Mouse (Mus musculus) brown adipose tissue, adult 24 weeks (tissue): Measurements from ENCODE around the gene Cux1. TPM values are rescaled to one million over a fixed set of nuclear protein-coding genes. Genes with fewer than 3 reads are reported as not detected.

Experiments used
- H3K27ac ChIP-seq: fragments of 200-500 bp; replicated peaks from 2 replicates; pipeline ENCODE4 v1.5.1; 2012; ENCODE audit warnings: low read depth, mild to moderate bottlenecking, low read length
- H3K4me1 ChIP-seq: fragments of 200-500 bp; 2 replicates; pipeline ENCODE4 v1.6.1; 2012; ENCODE audit warnings: low read length, mixed read lengths; ENCODE audit not compliant: control insufficient read depth, insufficient read depth, insufficient read length
- H3K4me3 ChIP-seq: fragments of 200-500 bp; 2 replicates; pipeline ENCODE4 v1.5.1; 2012; ENCODE audit warnings: low read depth, mild to moderate bottlenecking, low read length, moderate library complexity; ENCODE audit not compliant: insufficient read depth
- polyA plus RNA-seq: library from polyadenylated mRNA; stranded (reverse); fragments of >200 nt; gene quantifications from 2 replicates; pipeline ENCODE4 v1.2.4, GENCODE M21; 2012; ENCODE audit not compliant: missing spikeins, insufficient read depth, insufficient read length

The Cux1 gene
- polyA plus RNA-seq, 1 experiment, result 45.7 TPM

- Histone ChIP-seq H3K27ac (no peak overlapping the region), H3K4me1 (no peaks in the 10 kb centered on the region), H3K4me3 (no peak overlapping the region)
These were observed 255.1 kb downstream of the Cux1 start for GRCm38 (mm10) chr5:136312166-136312565.

- Histone ChIP-seq H3K4me3 (no peak overlapping the region), H3K27ac (no peak overlapping the region)
These were observed 261.0 kb downstream of the Cux1 start for GRCm38 (mm10) chr5:136306254-136306653.

DNA sequence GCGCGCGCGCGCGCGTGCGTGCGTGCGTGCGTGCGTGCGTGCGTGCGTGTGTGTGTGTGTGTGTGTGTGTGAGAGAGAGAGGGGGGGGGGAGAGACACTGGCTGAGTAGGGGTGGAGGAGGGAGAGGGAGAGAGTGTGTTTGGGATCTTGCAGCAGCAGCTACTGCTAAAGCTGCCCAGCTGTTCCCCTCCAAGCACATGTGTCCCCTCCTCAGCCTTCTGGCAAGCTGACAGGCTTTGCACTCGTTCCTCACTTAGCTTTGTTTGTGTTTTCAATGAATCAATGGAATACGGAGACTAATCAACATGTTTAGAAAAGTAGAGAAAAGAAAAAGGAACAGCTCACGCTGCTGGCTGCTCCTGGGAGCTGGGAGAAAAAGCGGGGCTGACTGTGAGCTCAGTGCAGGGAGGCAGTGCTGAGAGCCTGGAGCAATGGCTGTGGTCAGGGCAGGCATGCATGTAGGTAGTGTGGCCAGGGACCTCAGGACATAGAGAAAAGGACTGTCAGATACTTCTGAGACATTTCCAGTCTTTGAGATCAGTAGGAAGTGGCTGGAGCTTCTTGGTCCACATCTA, 263.8 kb downstream of the Cux1 start:
- no peak overlapping the region for H3K4me3 ChIP-seq
- H3K4me1 ChIP-seq, result no peaks in the 10 kb centered on the region
- H3K27ac ChIP-seq, result no peak overlapping the region

More at GRCm38 (mm10) chr5:136306254-136306653, 261.0 kb downstream of the Cux1 start:
- H3K4me1 ChIP-seq, result no peaks in the 10 kb centered on the region

GRCm38 (mm10) chr5:136300880-136301279, 266.4 kb downstream of the Cux1 start:
- Histone ChIP-seq H3K4me3 (no peak overlapping the region), H3K27ac (no peak overlapping the region), H3K4me1 (no peaks in the 10 kb centered on the region)

DNA sequence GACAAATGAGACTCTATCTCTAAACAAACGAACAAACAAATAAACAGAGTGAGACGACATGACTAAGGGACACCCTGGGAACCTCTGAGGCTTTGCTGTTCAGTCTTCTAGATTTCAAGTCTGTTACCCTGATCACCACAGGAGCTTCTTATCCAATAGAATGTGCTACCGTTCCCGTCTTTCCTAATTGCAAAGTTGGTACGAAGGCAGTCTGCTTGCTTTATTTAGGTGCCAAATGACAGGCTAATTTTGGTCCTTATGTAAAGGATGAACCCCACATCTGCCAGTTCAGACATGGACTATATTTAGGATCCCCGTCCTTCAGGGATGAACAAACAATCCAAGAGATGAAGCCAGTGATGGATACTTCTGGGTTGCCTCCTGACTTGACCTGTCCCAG, 269.6 kb downstream of the Cux1 start:
- Histone ChIP-seq H3K4me1 (no peaks in the 10 kb centered on the region), H3K27ac (no peak overlapping the region), H3K4me3 (no peak overlapping the region)

- Histone ChIP-seq H3K4me1 (no peaks in the 10 kb centered on the region), H3K4me3 (no peak overlapping the region)
These were observed 270.4 kb downstream of the Cux1 start for GRCm38 (mm10) chr5:136296911-136297310.

GRCm38 (mm10) chr5:136292971-136293418, 274.3 kb downstream of the Cux1 start:
- Histone ChIP-seq H3K4me1 (no peaks in the 10 kb centered on the region), H3K4me3 (no peak overlapping the region), H3K27ac (no peak overlapping the region)

More at GRCm38 (mm10) chr5:136296911-136297310, 270.4 kb downstream of the Cux1 start:
- H3K27ac ChIP-seq, result no peak overlapping the region

- H3K4me1 ChIP-seq, result no peaks in the 10 kb centered on the region
- H3K4me3 ChIP-seq, result no peak overlapping the region
- no peak overlapping the region for H3K27ac ChIP-seq
These were observed 274.9 kb downstream of the Cux1 start for GRCm38 (mm10) chr5:136292361-136292760.

DNA sequence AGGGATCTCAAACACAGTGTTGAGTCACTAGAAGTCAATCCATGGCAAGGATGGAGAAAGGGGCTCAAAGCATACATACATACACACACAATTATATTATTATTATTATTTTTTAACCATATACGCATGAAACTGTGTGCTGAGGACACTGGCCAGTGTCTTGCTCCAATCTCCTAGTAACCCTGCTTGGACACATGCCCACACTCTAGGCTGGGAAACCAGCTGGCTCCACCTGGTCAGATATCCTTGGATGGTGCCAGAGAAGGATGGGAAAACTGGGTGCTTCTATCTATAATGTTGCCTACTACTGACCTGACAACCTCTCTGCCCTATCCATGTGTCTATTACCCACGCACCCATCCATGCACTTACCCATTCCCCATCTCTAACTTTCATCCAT, 275.7 kb downstream of the Cux1 start:
- Histone ChIP-seq H3K27ac (no peak overlapping the region), H3K4me3 (no peak overlapping the region)

DNA sequence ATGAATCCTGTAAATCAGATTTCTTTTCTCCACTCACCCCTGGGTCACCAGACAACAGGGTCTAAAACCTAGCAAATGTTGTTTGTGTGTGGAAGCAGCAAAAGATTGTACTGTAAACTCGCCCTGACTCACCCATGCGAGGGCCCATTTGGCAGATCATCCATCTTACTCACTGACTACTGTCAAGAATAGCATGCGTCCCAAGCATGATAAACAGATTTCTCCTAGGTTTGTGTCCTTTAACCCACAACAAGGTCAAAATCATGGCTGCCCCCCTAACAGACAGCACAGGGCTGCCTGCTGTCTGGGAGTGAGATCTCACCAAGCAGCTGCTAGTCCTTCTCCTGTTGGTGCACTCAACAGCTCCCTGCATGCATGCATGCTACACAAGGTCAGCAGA, 277.5 kb downstream of the Cux1 start:
- Histone ChIP-seq H3K27ac (no peak overlapping the region), H3K4me3 (no peak overlapping the region), H3K4me1 (no peaks in the 10 kb centered on the region)

More for the DNA sequence above, 275.7 kb downstream of the Cux1 start:
- H3K4me1 ChIP-seq, result no peaks in the 10 kb centered on the region

- H3K4me1 ChIP-seq, result no peaks in the 10 kb centered on the region
- no peak overlapping the region for H3K4me3 ChIP-seq
- H3K27ac ChIP-seq, result no peak overlapping the region
These were observed 278.8 kb downstream of the Cux1 start for GRCm38 (mm10) chr5:136288351-136289081.

DNA sequence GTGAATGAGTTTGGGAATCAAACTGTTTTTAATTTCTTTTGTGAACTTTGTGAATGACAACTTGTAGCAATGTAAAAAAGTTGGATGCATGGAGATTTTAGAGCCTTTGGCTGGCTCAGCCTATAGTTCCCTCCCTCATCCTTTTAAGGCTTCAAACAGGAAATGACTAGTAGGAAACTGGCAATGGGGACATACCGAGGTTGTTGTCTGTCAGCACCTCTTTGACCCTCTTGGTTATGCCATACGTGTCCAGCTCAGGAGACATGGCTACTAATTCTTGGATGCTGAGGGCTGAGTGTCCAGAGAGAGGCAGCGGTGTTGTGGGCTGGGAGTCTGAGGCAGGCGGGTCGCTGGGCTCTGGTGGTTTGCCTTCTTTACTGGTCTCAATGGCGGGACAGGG, 280.7 kb downstream of the Cux1 start:
- no peak overlapping the region for H3K27ac ChIP-seq
- H3K4me3 ChIP-seq, result no peak overlapping the region
- H3K4me1 ChIP-seq, result no peaks in the 10 kb centered on the region

- H3K4me1 ChIP-seq, result no peaks in the 10 kb centered on the region
- no peak overlapping the region for H3K4me3 ChIP-seq
- H3K27ac ChIP-seq, result no peak overlapping the region
These were observed 282.2 kb downstream of the Cux1 start for GRCm38 (mm10) chr5:136285106-136285505.

DNA sequence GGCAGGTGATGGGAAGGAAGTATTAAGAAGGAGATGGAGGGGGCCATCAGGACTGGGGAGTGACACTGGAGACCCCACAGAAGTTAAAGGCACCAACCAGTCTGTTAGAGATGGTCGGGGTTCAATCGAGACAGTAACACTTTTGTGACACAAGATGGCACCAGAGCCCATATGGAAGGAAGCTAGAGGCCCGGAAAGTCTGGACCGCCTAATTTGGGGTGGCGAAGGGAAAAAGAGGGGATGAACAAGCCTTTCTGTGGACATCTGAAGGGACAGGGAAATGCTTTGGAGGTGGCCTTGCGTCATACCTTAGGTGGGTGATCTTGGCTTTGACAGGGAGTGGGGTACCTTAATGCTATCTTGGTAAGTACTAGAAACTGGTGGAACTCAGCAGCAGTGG, 285.9 kb downstream of the Cux1 start:
- Histone ChIP-seq H3K27ac (no peak overlapping the region), H3K4me3 (no peak overlapping the region)

GRCm38 (mm10) chr5:136274739-136275138, 292.6 kb downstream of the Cux1 start:
- Histone ChIP-seq H3K4me3 (no peak overlapping the region), H3K4me1 (no peaks in the 10 kb centered on the region), H3K27ac (no peak overlapping the region)

More for the DNA sequence above, 285.9 kb downstream of the Cux1 start:
- no peaks in the 10 kb centered on the region for H3K4me1 ChIP-seq

- no peak overlapping the region for H3K27ac ChIP-seq
- no peaks in the 10 kb centered on the region for H3K4me1 ChIP-seq
- no peak overlapping the region for H3K4me3 ChIP-seq
These were observed 297.4 kb downstream of the Cux1 start for GRCm38 (mm10) chr5:136269937-136270336.
